Mouse (Mus musculus): ENCODE measurements around the gene Vmn2r81. TPM values are rescaled to one million over a fixed set of nuclear protein-coding genes. Genes with fewer than 3 reads are reported as not detected.
"Not testable (repeated sequence)": the region's sequence is repeated elsewhere in the genome, so short reads cannot be mapped to it uniquely, and the experiment has no call there.

Gene Vmn2r81
- not detected in 2 replicates for polyA plus RNA-seq (2015; fragmentation: Nextera tagmentation; extraction: Ambion mirVana)

GRCm38 (mm10) chr10:79247392-79247791, at the start of gene Vmn2r81:
Gene Vmn2r81 (plus strand): TSS chr10:79247692.
- 61% methylated on average over 3 of the region's 3 CpGs for WGBS

GRCm38 (mm10) chr10:79199973-79200372, 47.5 kb upstream of the Vmn2r81 start:
- not testable (repeated sequence) for H3K4me2 ChIP-seq; H3K4me1 ChIP-seq (replicated peaks); H3K27me3 ChIP-seq; H3K4me3 ChIP-seq; H3K9me3 ChIP-seq (replicated peaks); H3K36me3 ChIP-seq; ATAC-seq (replicated peaks; ENCODE audit: insufficient number of reproducible peaks, insufficient read depth, low FRiP score, low read depth); H3K9ac ChIP-seq; H3K27ac ChIP-seq
- 74% methylated on average over 1 of the region's 1 CpGs for WGBS

More at GRCm38 (mm10) chr10:79247392-79247791, at the start of gene Vmn2r81:
- not testable (repeated sequence) for H3K27me3 ChIP-seq; H3K27ac ChIP-seq; H3K4me1 ChIP-seq (replicated peaks); H3K36me3 ChIP-seq; H3K4me2 ChIP-seq; H3K9ac ChIP-seq; ATAC-seq (replicated peaks; ENCODE audit: insufficient number of reproducible peaks, insufficient read depth, low FRiP score, low read depth); H3K4me3 ChIP-seq; H3K9me3 ChIP-seq (replicated peaks)

GRCm38 (mm10) chr10:79220432-79220831, 27.1 kb upstream of the Vmn2r81 start:
- no peaks in the 10 kb centered on the region for H3K27me3 ChIP-seq
- ATAC-seq (replicated peaks; ENCODE audit: insufficient number of reproducible peaks, insufficient read depth, low FRiP score, low read depth): no peak
- no peak overlapping the region for H3K4me3 ChIP-seq
- no peaks in the 10 kb centered on the region for H3K36me3 ChIP-seq
- H3K27ac ChIP-seq: no peak overlapping the region
- H3K4me1 ChIP-seq (replicated peaks): no peaks in the 10 kb centered on the region
- H3K9me3 ChIP-seq (replicated peaks): no peaks in the 10 kb centered on the region
- no peak overlapping the region for H3K4me2 ChIP-seq
- H3K9ac ChIP-seq: no peak overlapping the region

- Histone ChIP-seq H3K27me3 (no peaks in the 10 kb centered on the region), H3K9me3 (replicated peaks) (no peaks in the 10 kb centered on the region), H3K4me1 (replicated peaks) (no peaks in the 10 kb centered on the region), H3K9ac (no peak overlapping the region), H3K4me2 (no peak overlapping the region), H3K27ac (no peak overlapping the region), H3K36me3 (no peaks in the 10 kb centered on the region), H3K4me3 (no peak overlapping the region)
- no peak for ATAC-seq (replicated peaks; ENCODE audit: insufficient number of reproducible peaks, insufficient read depth, low FRiP score, low read depth)
These were observed 25.9 kb upstream of the Vmn2r81 start for GRCm38 (mm10) chr10:79221606-79222005.

GRCm38 (mm10) chr10:79222214-79222613, 25.3 kb upstream of the Vmn2r81 start:
- no peak overlapping the region for H3K4me3 ChIP-seq
- H3K9me3 ChIP-seq (replicated peaks): no peaks in the 10 kb centered on the region
- ATAC-seq (replicated peaks; ENCODE audit: insufficient number of reproducible peaks, insufficient read depth, low FRiP score, low read depth): no peak
- no peaks in the 10 kb centered on the region for H3K27me3 ChIP-seq
- H3K4me1 ChIP-seq (replicated peaks): no peaks in the 10 kb centered on the region
- no peak overlapping the region for H3K9ac ChIP-seq
- no peaks in the 10 kb centered on the region for H3K36me3 ChIP-seq
- WGBS: 62% methylated on average over 7 of the region's 7 CpGs
- H3K27ac ChIP-seq: no peak overlapping the region
- H3K4me2 ChIP-seq: no peak overlapping the region

- not testable (repeated sequence) for ATAC-seq (replicated peaks; ENCODE audit: insufficient number of reproducible peaks, insufficient read depth, low FRiP score, low read depth); H3K9ac ChIP-seq; H3K4me1 ChIP-seq (replicated peaks); H3K36me3 ChIP-seq; H3K27me3 ChIP-seq; H3K9me3 ChIP-seq (replicated peaks)
- WGBS: 6% methylated on average over 16 of the region's 16 CpGs
- Histone ChIP-seq H3K4me3 (peak overlapping the region; percentile 46), H3K4me2 (peak overlapping the region; percentile 55), H3K27ac (peak overlapping the region; percentile 57; the same call in 1 of the 2 replicates)
These were observed 74.7 kb downstream of the Vmn2r81 start for GRCm38 (mm10) chr10:79322033-79322736.

- H3K27me3 ChIP-seq: no peaks in the 10 kb centered on the region
- no peak overlapping the region for H3K27ac ChIP-seq
- no peaks in the 10 kb centered on the region for H3K4me1 ChIP-seq (replicated peaks)
- H3K9me3 ChIP-seq (replicated peaks): no peaks in the 10 kb centered on the region
- ATAC-seq (replicated peaks; ENCODE audit: insufficient number of reproducible peaks, insufficient read depth, low FRiP score, low read depth): no peak
- no peak overlapping the region for H3K9ac ChIP-seq
- H3K4me3 ChIP-seq: no peak overlapping the region
- no peaks in the 10 kb centered on the region for H3K36me3 ChIP-seq
- H3K4me2 ChIP-seq: no peak overlapping the region
These were observed 75.2 kb downstream of the Vmn2r81 start for GRCm38 (mm10) chr10:79322737-79323086.

Other genes starting within 250 kb of the Vmn2r81 start
- not detected in 2 replicates for gene Olfr1351, start 235.2 kb upstream of the Vmn2r81 start, polyA plus RNA-seq (2015; fragmentation: Nextera tagmentation; extraction: Ambion mirVana)
- 0.11 TPM in 1 of 2 replicates, not detected in the other for gene Olfr57, start 219.0 kb upstream of the Vmn2r81 start, polyA plus RNA-seq (2015; fragmentation: Nextera tagmentation; extraction: Ambion mirVana)
- 14.8 and 16.2 TPM in 2 replicates for gene 2610008E11Rik, start 150.1 kb upstream of the Vmn2r81 start, polyA plus RNA-seq (2015; fragmentation: Nextera tagmentation; extraction: Ambion mirVana)
- gene Vmn2r80, start 98.9 kb upstream of the Vmn2r81 start, polyA plus RNA-seq (2015; fragmentation: Nextera tagmentation; extraction: Ambion mirVana): not detected in 2 replicates
- gene Vmn2r82, start 108.8 kb downstream of the Vmn2r81 start, polyA plus RNA-seq (2015; fragmentation: Nextera tagmentation; extraction: Ambion mirVana): not detected in 2 replicates
- gene Vmn2r83, start 221.0 kb downstream of the Vmn2r81 start, polyA plus RNA-seq (2015; fragmentation: Nextera tagmentation; extraction: Ambion mirVana): not detected in 2 replicates

Data from heart, embryonic 15.5 days (tissue).